Mouse (Mus musculus) retina, postnatal 7 days (tissue): ENCODE measurements around the gene Pced1a.
A peak's percentile ranks its signal among the peaks of the same experiment; 100 is the strongest.

Source experiments
- DNase-seq: peaks from one replicate; pipeline ENCODE4 v3.0.0-alpha.2; 2012; ENCODE audit warnings: low read depth, low spot score

The Pced1a gene

GRCm38 (mm10) chr2:130424126-130424853 is at the start of gene Pced1a, which contains the start of gene Vps16:
Pced1a (minus strand) TSS chr2:130424701.
Vps16 (plus strand) TSS chr2:130424339.
- DNase-seq, result peak; percentile 88

DNA sequence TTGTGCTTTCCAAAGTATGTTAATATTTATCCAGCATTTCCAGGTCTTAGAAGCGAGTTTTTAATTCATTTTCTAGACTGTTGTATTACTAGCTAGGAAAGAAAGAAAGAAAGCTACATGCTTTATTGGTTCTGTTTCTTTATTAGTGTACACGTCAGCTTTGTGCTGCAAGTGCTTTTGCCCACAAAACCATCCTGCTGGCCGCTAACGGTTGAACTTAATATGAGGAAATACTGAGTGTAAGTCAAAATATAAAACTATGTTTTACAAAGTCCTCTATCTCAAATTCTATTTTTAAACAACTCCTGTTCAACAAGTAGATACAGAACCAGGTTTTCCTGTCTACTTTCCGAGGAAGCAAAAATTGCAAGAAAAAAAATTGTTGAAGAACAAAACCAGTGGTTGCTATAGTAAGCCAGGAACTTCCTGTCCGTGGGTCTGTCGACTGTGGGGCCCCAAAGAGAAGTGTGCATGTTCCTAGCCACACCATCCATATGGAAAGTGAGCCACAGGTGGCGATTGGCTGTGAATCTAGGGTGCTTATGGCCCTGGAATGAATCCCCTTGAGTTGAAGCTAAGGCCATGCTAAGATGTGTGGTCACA is 48.5 kb upstream of the Pced1a start:
- no peak for DNase-seq

DNA sequence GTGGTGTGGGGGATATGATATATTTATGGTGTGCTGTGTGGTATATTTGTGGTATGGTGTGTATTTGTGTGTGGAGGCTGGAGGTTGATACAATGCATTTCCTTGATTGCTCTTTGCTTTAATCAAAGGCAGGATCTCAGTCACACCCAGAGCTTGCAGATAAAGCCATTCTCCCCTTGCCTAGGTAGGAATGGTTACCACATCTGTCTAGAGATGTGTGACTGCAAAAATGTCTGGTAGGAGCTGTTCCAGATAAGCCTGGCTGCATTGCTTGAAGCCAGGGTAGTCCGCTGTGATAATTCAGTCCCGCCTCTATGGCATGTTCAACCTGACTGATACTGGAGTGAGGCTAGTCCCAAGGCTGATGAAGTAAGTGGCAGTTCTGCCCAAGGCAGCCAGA is 45.4 kb upstream of the Pced1a start:
- no peak for DNase-seq

DNA sequence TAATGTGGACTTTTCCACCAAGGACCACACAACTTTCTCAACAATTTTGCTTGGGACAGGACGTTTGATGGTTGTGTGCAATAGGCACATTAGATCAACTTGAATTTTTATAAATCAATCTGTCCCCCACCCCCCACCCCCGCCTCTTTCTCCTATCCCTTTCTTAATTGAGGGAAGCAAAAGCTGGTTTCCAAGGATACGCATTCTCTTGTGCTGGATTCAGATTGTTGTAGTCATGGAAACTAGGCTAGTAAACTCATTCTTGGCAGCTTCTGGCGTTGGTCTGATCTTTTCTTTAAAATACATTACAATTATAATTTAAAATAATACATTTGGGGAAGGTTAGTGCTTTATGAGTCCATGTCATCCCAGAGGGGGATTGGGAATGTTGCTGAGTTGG is 44.9 kb upstream of the Pced1a start:
- DNase-seq, result no peak

DNA sequence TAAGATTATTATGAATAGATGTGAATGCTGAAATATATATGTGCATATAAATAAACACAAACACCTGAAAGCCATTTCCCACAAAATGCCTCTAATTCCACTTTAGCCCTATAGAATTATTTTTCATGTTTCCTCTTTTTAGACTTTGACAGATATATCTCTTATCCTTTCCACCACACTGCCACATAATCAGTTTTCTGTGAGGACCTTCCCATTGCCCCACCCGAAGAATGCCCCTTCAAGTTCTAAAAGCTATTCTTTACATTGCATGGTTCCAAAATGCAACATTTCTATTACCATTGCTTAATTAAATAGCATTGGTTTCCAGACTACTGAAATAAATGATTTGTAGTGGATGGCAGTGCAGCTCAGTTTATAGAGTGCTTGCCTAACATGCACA is 41.9 kb upstream of the Pced1a start:
- DNase-seq, result no peak

DNA sequence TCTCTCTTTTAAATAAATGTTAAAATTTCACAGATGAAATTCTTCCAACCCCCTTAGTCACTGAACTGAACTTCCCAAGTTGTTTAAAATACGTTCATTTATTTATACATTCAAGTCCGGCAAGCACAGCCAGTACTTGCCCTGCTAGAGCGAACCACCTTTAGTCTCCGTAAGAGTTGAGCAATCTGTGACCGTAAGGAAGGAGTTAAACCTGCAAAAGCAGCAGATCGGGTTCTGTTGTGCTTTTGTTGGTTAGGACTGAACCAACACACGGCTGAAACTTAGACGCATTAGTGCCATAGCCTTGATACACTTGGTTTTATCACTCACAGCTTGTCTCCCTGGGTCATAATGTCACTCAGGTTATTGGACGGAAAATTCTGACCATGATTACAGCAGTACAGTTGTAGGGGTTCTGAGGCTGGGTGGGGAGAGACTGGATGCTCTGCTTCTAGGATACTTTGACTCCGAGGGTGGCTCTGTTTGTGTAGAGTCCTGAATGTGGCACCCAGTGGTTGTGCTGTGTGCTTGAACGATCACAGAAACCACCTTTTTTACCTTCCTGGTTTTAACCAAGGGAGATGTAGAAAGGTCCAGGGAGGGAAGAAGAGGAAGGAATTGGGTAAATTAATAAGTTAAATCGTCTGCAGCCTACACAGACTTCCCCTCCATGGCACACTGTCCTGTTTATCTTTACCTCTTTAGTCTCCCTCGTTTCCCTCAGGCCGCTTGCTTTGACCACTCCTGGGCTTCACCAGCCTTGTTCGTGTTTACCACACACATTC is 37.0 kb upstream of the Pced1a start:
- no peak for DNase-seq

DNA sequence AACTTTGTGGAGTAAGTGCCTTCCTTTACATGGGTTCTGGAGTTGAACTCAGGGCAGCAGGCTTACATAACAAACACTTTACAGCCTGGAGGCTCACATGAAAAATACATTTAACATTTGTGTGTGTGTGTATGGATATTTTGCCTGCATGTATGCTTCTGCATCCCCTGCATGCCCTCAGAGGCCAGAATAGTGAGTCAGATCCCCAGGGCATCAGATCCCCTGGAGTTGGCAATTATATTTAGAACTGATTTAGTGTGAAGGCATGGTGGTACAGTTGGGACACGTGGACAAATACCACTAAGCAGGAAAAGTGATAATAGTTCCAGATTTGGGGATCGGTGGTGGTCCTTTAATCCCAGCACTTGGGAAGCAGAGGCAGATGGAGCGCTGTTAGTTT is 35.1 kb upstream of the Pced1a start:
- no peak for DNase-seq

- DNase-seq, result no peak
These were observed 33.4 kb upstream of the Pced1a start for GRCm38 (mm10) chr2:130457871-130458270.

- no peak for DNase-seq
These were observed 30.4 kb upstream of the Pced1a start for GRCm38 (mm10) chr2:130454748-130455370.

- no peak for DNase-seq
These were observed 28.9 kb upstream of the Pced1a start for GRCm38 (mm10) chr2:130453421-130453820.

DNA sequence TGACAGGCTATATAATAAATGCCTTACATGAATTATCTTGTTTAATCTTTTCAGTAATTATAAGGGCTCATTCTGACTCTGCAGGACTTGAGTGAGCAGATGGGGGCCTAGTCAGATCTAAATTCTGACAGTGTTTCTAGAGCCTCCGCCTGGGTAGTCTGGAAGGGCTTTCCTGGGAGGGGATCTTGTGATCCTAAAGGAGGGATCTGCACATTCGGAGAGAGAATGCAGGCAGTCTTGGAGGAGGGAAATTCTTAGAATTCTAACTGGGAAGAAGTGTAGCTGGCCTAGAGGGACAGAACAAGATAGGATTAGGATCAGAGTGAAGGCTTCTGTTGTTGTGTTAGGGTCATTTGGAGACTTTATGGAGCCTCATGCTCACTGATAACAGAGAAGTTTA is 27.8 kb upstream of the Pced1a start:
- no peak for DNase-seq

- no peak for DNase-seq
These were observed 27.2 kb upstream of the Pced1a start for GRCm38 (mm10) chr2:130451727-130452090.

DNA sequence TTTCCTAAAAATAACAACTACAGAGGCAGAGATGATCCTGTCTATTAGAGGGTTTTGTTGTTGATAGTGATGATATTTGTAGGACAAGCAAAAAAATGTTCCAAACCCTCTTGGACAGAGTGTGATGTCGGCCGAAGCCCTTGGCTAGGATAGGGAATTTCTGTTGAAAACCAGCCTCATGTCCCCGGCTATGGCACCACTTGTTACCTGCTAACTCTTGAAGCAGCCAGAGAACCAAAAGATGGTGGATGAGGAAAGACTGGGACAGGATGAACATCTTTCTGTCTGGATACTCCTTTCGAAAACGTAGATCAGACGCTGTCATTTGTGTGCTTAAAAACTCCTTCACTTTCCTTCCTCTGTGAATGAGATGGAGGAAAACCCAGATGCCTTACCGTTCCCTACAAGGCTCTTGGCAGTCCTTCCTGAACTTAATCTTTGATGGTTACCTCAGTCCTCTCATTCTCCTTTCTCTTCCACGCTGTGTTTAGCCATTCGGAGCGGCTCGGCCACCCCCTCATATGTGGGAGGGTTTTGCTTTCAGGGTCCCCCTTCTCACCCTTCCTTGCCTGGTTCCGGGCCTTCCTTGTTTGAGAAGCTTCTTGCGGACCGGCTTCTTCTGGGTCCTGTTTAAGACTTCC is 26.7 kb upstream of the Pced1a start:
- no peak for DNase-seq

DNA sequence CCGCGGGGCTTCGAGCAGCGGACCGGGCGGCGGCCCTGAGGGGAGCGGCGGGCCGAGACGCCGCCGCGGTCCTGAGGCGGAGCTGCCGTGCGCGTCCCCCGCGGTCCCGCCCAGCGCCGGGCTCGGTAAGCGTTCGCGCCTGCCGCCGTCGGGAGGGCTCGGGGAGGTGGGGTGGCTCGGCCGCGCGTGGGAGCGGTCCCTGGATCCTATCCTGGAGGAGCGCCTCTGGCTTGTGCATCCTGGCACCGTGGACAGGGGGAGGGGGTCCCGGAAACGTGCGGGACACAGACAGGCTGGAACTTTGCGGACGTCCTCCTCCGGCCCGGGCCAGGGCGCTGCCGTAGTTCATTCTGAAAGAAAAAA is 25.9 kb upstream of the Pced1a start:
- peak; percentile 43 for DNase-seq

DNA sequence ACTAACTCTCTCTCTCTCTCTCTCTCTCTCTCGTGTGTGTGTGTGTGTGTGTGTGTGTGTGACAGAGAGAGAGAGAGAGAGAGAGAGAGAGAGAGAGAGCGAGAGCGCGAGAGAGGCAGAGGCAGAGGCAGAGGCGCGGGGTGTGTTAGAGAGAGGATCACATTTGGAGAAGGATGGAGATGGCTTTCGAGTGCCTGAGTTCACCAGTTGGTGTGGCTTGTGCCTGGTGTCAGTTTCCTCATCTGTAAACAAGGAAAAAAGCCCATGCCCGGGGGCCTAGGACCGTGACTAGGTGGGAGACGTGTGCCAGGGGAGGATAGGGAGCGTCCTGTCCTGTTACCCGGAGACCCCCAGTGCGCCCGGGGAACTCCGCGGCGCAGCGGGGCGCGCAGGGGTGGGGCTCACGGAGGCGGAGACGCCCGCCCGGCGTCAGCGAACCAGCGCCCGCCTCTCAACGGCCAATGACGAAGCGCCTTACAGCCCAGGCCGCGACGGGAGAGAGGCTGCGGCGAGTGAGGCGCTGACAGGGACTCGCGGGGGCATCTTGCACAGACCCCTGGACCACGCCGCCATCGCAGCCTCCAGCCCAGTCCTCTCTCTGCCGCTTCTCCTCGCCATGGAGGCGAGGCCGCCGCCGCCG is 25.4 kb upstream of the Pced1a start, which contains the start of gene Ptpra:
Gene Ptpra, plus strand, starts transcription at position 485 of the 640 bp plus-strand sequence.
- DNase-seq, result peak; percentile 79

DNA sequence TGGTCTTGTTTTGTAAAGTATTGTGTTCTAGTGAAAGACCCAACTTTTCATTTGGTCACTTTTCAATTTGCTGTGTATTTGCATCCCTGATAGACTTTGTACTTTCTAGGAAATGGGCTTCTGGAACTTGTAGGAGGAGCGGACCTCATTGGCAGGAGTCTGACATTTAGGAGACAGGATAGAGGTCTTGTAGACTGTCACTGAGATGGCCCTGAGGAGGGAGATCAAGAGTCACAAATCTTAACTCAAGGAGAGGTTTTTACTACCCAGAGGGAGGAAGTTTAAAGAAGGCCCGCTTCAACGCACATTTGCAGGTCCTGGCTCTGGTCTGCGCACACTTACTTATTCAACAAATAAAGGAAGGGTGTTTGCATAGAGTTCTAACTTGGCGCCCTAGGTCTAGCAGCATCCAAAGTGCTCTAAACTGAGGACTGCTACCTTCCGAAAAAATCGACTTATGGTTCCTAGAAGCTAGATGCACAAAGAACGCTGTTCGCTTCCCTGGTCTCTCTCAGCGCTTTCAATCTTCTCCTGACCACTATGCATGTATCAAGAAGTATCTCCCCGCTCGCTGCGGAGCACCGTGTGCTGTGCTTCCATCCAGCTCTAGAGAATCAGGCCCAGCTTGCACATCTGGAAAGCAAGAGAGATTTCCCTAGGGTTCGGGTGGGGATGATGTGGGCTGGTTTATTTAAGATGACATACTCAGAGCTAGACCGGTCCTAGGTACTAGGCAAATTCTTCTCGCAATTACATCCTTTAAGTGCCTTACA is 24.7 kb upstream of the Pced1a start:
- DNase-seq, result no peak

DNA sequence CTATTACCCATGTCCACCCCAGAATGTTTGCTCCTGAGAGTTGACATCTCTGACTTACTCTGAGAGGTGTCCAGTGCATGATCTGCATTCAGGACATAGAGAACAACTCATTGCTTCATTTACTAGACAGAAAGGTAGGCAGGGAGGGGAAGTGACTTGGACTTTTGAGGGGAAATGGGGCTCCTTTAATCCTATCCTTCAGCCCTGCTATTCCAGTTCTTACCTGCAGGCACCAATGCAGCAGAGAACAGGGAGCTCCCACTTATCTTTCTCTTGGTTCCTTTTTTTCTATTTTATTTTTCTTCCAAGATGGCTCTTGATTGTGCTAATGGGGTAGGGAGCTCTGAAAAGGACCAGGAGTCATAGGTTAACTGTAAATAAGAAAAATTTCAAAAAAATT is 23.9 kb upstream of the Pced1a start:
- DNase-seq, result no peak

DNA sequence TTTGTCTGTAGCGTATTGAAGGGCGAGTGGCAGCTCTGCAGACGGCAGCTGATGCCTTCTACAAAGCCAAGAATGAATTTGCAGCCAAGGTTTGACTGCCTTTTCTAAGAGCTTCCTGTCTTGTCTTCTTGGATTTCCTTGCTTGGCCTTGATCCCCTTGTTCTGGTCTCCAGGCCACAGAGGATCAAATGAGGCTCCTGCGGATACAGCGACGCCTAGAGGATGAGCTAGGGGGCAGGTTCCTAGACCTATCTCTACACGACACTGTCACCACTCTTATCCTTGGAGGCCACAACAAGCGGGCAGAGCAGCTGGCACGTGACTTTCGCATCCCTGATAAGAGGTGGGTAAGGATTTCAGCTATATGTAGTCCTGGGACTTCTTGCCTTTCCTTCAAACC is 17.7 kb upstream of the Pced1a start:
- no peak for DNase-seq

GRCm38 (mm10) chr2:130439840-130440480 is 15.5 kb upstream of the Pced1a start:
- DNase-seq, result no peak

- DNase-seq, result no peak
These were observed 14.4 kb upstream of the Pced1a start for GRCm38 (mm10) chr2:130438861-130439260.
